Mouse (Mus musculus): ENCODE results near the gene Mybpc2. TPM values are rescaled to one million over a fixed set of nuclear protein-coding genes. Genes with fewer than 3 reads are reported as not detected.
A peak's percentile ranks its signal among the peaks of the same experiment; 100 is the strongest.

Gene Mybpc2
- polyA plus RNA-seq, 1 experiment from 2014 or later, result 0.11 TPM

DNA sequence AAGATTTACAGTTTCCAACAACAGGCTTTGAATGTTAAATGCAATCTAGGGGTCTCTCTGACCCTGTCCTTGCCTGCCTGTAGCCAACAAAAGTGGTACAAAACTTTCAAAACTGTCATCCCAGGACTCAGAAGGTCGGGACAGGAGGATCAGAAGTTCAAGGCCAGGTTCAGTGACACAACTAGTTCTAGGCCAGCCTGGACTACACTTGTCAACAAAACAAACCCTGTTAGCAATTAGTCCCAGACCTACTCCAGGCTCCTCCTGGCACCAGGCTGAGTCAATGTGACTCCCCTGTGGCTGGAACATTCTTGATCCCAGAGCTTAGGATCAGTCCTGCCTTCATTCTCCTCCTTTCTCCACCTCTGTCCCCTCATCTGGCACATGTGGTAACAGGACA, 25.5 kb downstream of the Mybpc2 start:
- WGBS, result 79% methylated on average over 1 of the region's 1 CpGs
- H3K36me3 ChIP-seq, result peaks cover 8% of the 10 kb centered on the region
- H3K27me3 ChIP-seq (ENCODE audit: low read depth, poor library complexity, severe bottlenecking), result peaks cover 22% of the 10 kb centered on the region
- H3K9me3 ChIP-seq (replicated peaks), result no peaks in the 10 kb centered on the region
- no peak for DNase-seq (ENCODE audit: low spot score)
- H3K4me3 ChIP-seq, result no peak overlapping the region
- H3K27ac ChIP-seq, result no peak overlapping the region
- H3K4me1 ChIP-seq, result peaks cover 24% of the 10 kb centered on the region

- Histone ChIP-seq H3K27me3 (ENCODE audit: low read depth, poor library complexity, severe bottlenecking) (peaks cover 22% of the 10 kb centered on the region), H3K27ac (peak overlapping the region; percentile 97; the same call in 1 of the 2 replicates), H3K36me3 (peaks cover 21% of the 10 kb centered on the region), H3K4me1 (peaks cover 24% of the 10 kb centered on the region), H3K4me3 (peak overlapping the region; percentile 79), H3K9me3 (replicated peaks) (no peaks in the 10 kb centered on the region)
- no peak for DNase-seq (ENCODE audit: low spot score)
- WGBS, result 84% methylated on average over 10 of the region's 10 CpGs
Observed at GRCm38 (mm10) chr7:44497361-44498055, 26.9 kb downstream of the Mybpc2 start.

DNA sequence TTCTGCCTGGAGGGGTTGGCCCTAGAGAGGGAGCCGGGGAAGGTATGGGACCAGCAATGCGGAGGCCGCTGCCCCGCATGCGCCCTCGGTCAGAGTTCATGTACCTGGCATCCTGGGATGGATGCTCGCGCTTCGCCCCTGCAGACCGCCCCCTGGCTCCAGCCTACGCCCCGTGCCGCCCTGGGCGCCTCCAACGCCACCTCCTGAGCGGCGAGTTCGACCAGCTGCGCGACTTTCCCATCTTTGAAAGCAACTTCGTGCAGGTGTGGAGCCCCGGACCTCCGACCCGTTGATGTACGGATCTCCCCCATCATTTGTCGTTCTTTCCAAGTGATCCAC, 27.7 kb downstream of the Mybpc2 start:
- peaks cover 24% of the 10 kb centered on the region for H3K4me1 ChIP-seq
- WGBS, result under 1% methylated on average over 24 of the region's 26 CpGs
- H3K4me3 ChIP-seq, result peak overlapping the region; percentile 79
- peaks cover 29% of the 10 kb centered on the region for H3K36me3 ChIP-seq
- H3K9me3 ChIP-seq (replicated peaks), result no peaks in the 10 kb centered on the region
- H3K27me3 ChIP-seq (ENCODE audit: low read depth, poor library complexity, severe bottlenecking), result peaks cover 22% of the 10 kb centered on the region
- DNase-seq (ENCODE audit: low spot score), result no peak
- peak overlapping the region; percentile 97 for H3K27ac ChIP-seq

DNA sequence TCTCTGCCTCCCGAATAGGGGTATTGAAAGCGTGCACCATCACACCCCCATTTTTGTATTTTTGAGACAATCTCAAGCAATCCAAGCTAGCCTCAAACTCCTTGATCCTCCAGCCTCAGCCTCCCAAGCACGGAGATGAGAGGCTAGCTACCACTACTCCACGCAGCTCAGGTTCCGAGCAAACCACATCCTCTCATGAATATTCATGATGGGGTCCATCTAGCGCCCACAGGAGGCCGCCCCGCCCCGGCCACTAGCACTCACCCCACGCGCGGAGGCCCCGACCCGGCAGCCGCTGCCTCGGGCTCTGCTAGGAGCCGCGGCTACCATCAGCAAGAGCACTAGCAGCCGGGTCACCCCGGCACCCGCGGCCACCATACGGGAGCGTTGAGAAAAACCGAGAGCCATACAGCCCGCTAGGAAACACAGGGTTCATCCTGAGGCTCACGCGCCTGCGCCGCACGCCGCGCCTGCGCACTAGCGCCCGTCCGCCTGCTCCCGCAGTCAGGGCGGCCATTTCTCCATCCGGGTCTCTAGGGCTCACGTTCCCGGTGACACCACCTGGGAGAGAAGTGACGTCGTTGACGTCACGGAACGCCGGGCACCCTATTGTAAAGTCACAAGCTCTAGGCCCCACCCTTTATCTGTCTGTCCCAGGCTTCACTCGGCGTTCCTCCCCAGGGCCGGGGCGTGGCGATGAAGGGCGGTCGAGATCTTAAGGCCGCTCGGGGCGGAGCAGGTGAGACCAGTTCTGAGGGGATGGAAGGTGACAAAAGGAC, 28.3 kb downstream of the Mybpc2 start, which contains the start of the genes Emc10 and Fam71e1:
Gene Emc10 (minus strand): TSS at position 538 of the 779 bp plus-strand sequence.
Gene Fam71e1 (plus strand): TSS at position 590 of the 779 bp plus-strand sequence.
- Histone ChIP-seq H3K27ac (peak within 1 kb of the TSS; percentile 97), H3K4me1 (peaks cover 24% of the 10 kb centered on the region), H3K9me3 (replicated peaks) (no peaks in the 10 kb centered on the region), H3K27me3 (ENCODE audit: low read depth, poor library complexity, severe bottlenecking) (peaks cover 22% of the 10 kb centered on the region), H3K36me3 (peaks cover 34% of the 10 kb centered on the region), H3K4me3 (peak within 1 kb of the TSS; percentile 79)
- under 1% methylated on average over 58 of the region's 58 CpGs for WGBS
- DNase-seq (ENCODE audit: low spot score), result peak; percentile 99

GRCm38 (mm10) chr7:44495086-44495485, 29.4 kb downstream of the Mybpc2 start:
- Histone ChIP-seq H3K9me3 (replicated peaks) (no peaks in the 10 kb centered on the region), H3K4me3 (peak overlapping the region; percentile 79), H3K27me3 (ENCODE audit: low read depth, poor library complexity, severe bottlenecking) (peaks cover 13% of the 10 kb centered on the region), H3K27ac (no peak overlapping the region), H3K4me1 (peaks cover 24% of the 10 kb centered on the region), H3K36me3 (peaks cover 45% of the 10 kb centered on the region)
- DNase-seq (ENCODE audit: low spot score), result no peak
- WGBS, result 89% methylated on average over 7 of the region's 7 CpGs

DNA sequence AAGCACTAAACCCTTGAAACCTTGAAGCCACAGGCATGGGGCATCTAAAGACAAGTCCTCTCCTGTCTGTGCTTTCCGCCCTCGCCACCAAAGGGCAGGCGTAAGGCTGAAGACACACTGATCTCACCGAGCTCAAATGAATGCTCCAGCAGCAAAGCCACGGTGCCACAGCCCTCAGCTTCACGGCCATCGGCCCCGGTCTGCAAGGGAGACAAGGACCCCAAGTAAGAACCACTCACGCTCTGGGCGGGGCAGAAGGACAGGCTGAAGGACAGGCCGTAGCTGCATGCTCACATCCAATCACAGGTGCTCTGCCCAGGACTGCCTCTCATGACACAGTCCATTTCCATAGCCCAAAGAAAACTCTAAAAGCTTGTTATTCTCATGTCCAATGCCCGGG, 29.8 kb downstream of the Mybpc2 start:
- DNase-seq (ENCODE audit: low spot score), result no peak
- H3K27me3 ChIP-seq (ENCODE audit: low read depth, poor library complexity, severe bottlenecking), result peaks cover 9% of the 10 kb centered on the region
- H3K4me1 ChIP-seq, result peaks cover 24% of the 10 kb centered on the region
- H3K36me3 ChIP-seq, result peaks cover 49% of the 10 kb centered on the region
- 94% methylated on average over 12 of the region's 12 CpGs for WGBS
- H3K9me3 ChIP-seq (replicated peaks), result no peaks in the 10 kb centered on the region
- H3K27ac ChIP-seq, result no peak overlapping the region
- H3K4me3 ChIP-seq, result no peak overlapping the region

- Histone ChIP-seq H3K36me3 (peaks cover 62% of the 10 kb centered on the region), H3K27ac (no peak overlapping the region), H3K4me1 (peaks cover 19% of the 10 kb centered on the region), H3K9me3 (replicated peaks) (no peaks in the 10 kb centered on the region), H3K4me3 (no peak overlapping the region), H3K27me3 (ENCODE audit: low read depth, poor library complexity, severe bottlenecking) (no peaks in the 10 kb centered on the region)
- WGBS, result 93% methylated on average over 21 of the region's 21 CpGs
- DNase-seq (ENCODE audit: low spot score), result no peak
Observed at GRCm38 (mm10) chr7:44492166-44492826, 32.2 kb downstream of the Mybpc2 start.

DNA sequence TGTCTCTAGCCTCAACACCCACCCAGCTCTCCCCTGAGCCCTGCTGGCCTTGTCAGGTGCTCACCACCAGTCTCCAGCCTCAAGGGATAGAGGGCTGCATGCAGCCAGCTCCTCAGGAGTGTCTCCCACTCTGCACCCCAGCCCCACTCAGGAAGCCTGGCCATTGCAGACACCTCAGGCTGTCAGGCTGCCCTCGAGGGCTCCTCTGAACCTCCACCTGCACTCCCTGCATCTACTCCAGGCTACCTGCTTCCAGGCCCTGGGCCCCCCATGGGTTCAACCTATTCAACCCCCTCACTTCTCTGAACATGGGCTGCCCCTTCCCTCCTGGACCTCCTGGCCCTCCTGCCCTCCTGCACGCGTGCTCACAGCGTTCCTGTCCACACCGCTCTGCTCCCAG, 33.1 kb downstream of the Mybpc2 start:
- Histone ChIP-seq H3K27me3 (ENCODE audit: low read depth, poor library complexity, severe bottlenecking) (no peaks in the 10 kb centered on the region), H3K36me3 (peaks cover 62% of the 10 kb centered on the region), H3K4me3 (no peak overlapping the region), H3K9me3 (replicated peaks) (no peaks in the 10 kb centered on the region), H3K4me1 (peaks cover 13% of the 10 kb centered on the region), H3K27ac (no peak overlapping the region)
- WGBS, result 98% methylated on average over 5 of the region's 5 CpGs
- DNase-seq (ENCODE audit: low spot score), result no peak

DNA sequence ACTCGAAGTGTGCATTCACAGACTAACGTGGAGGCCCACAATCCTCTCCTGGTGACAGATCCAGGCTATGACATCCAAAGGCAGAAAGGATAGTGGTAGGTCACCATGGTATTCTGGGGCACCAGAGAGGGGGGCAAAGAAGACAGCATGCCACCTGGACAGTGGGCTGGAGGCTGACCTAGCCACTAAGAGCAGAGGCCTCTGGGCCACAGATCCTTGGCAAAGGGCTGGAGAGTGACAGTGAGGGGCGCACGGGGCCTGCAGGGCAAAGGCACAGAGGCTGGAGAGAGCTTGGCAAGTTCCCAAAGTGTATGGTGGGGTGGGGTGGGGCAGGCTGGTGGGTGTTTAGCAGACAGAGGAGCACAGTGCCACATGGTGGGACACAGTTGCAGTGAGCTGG, 34.2 kb downstream of the Mybpc2 start:
- no peaks in the 10 kb centered on the region for H3K9me3 ChIP-seq (replicated peaks)
- H3K4me1 ChIP-seq, result peaks cover 6% of the 10 kb centered on the region
- no peaks in the 10 kb centered on the region for H3K27me3 ChIP-seq (ENCODE audit: low read depth, poor library complexity, severe bottlenecking)
- peaks cover 62% of the 10 kb centered on the region for H3K36me3 ChIP-seq
- 98% methylated on average over 4 of the region's 4 CpGs for WGBS
- H3K27ac ChIP-seq, result no peak overlapping the region
- H3K4me3 ChIP-seq, result no peak overlapping the region
- DNase-seq (ENCODE audit: low spot score), result no peak

- Histone ChIP-seq H3K27ac (no peak overlapping the region), H3K36me3 (peaks cover 51% of the 10 kb centered on the region), H3K4me1 (no peaks in the 10 kb centered on the region), H3K4me3 (no peak overlapping the region), H3K9me3 (replicated peaks) (no peaks in the 10 kb centered on the region), H3K27me3 (ENCODE audit: low read depth, poor library complexity, severe bottlenecking) (no peaks in the 10 kb centered on the region)
- no peak for DNase-seq (ENCODE audit: low spot score)
- 93% methylated on average over 8 of the region's 8 CpGs for WGBS
Observed at GRCm38 (mm10) chr7:44488545-44488944, 35.9 kb downstream of the Mybpc2 start.

DNA sequence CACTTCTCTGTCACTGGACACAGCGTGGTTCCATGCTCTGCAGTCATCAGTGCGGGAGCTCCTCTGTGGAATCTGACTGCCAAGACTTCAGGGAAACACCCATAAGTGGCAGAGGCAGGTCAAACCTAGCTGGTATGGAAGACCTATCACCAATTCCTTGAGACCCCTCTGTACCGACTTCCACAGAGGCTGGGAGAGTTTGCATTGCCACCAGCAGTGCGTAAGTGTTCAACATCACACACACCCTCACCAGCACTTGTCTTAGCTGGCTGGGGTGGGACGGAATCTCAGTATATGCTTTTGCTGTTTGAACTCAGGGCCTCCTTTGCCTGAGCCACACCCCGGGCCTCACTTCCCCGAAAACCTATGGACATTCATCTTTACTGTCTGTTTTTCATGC, 36.5 kb downstream of the Mybpc2 start:
- peaks cover 46% of the 10 kb centered on the region for H3K36me3 ChIP-seq

DNA sequence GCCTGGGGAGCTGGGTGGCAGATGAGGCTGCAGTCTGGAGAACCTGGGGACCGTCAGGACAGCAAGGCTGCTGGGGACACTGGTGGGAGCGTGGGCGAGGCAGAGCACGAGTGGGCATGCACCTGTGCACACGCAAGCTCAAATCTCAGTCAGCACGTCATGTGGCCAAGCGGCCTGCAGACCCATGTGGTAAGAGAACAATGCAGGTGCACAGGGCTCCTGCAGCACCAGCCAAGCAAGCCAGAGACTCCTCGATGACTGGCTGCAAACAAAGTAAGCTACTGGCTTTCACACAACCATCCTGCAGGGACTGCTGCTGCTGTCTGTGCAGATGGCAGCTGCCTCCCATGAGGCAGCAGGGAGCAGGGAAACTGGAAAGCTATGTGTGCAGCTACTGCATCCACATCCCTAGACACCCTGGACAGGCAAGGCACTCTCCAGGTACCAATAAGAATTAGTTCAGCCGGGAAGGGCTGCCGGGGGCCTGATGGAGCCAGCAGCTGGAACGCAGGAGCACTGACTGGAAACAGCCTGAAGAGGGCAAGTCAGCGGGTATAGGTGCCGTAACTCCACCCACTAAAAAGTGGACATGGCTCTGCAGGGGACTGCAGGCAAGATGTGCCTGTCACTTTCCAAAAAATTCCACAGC, 37.4 kb downstream of the Mybpc2 start:
- H3K9me3 ChIP-seq (replicated peaks), result no peaks in the 10 kb centered on the region
- WGBS, result 71% methylated on average over 13 of the region's 13 CpGs
- no peak overlapping the region for H3K27ac ChIP-seq
- no peaks in the 10 kb centered on the region for H3K4me1 ChIP-seq
- H3K27me3 ChIP-seq (ENCODE audit: low read depth, poor library complexity, severe bottlenecking), result peaks cover 12% of the 10 kb centered on the region
- H3K4me3 ChIP-seq, result no peak overlapping the region
- peaks cover 37% of the 10 kb centered on the region for H3K36me3 ChIP-seq
- DNase-seq (ENCODE audit: low spot score), result no peak

More for the DNA sequence above, 36.5 kb downstream of the Mybpc2 start:
- DNase-seq (ENCODE audit: low spot score), result no peak
- WGBS, result 87% methylated on average over 7 of the region's 7 CpGs
- no peak overlapping the region for H3K4me3 ChIP-seq
- H3K9me3 ChIP-seq (replicated peaks), result no peaks in the 10 kb centered on the region
- H3K27ac ChIP-seq, result no peak overlapping the region
- H3K27me3 ChIP-seq (ENCODE audit: low read depth, poor library complexity, severe bottlenecking), result peaks cover 3% of the 10 kb centered on the region; the same call in 1 of the 2 replicates
- H3K4me1 ChIP-seq, result no peaks in the 10 kb centered on the region
